Mouse (Mus musculus): Measurements from ENCODE around the gene Casp7. TPM values are rescaled to one million over a fixed set of nuclear protein-coding genes. Genes with fewer than 3 reads are reported as not detected.

Casp7 gene
- total RNA-seq, 2 experiments from 2014 or later, result 16.3 to 17.6 TPM

DNA sequence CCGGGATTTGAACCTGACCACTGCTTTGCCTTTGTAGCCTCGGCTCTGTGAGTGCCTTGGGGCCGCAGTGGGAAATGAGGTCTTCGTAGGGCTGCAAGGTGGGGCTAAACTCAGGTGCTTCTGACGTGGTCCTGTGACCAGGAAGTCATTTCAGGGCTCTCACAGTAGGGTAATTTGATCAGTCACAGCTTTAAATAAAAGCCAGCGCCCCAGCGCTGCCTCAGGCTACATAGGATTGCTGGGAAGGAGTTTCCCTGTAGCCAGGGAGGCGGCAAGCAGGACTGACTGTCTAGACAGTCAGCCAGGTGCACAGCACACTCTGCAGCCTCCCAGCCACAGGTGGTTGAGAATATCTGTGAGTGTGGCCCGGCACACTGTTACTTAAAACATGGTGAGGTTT, 22.5 kb downstream of the Casp7 start:
- DNase-seq, result no peak
- intact Hi-C loops (cut with DNase I), result no loop called here

GRCm38 (mm10) chr19:56420345-56420744, 23.4 kb downstream of the Casp7 start:
- no peak for DNase-seq
- intact Hi-C loops (cut with DNase I), result loop anchor here (5.0 kb wide), 5 partner anchors 147 to 487 kb away; partner anchors contain the start of gene Adrb1

GRCm38 (mm10) chr19:56422476-56423338, 25.8 kb downstream of the Casp7 start:
- intact Hi-C loops (cut with DNase I), result loop anchor here (5.0 kb wide), 5 partner anchors 145 to 485 kb away; partner anchors contain the start of gene Adrb1
- peak; percentile 89 to 93 for DNase-seq

GRCm38 (mm10) chr19:56423370-56423769, 26.4 kb downstream of the Casp7 start:
- no peak for DNase-seq
- intact Hi-C loops (cut with DNase I), result loop anchor here (5.0 kb wide), 5 partner anchors 144 to 484 kb away; partner anchors contain the start of gene Adrb1

- DNase-seq, result no peak
- intact Hi-C loops (cut with DNase I), result loop anchor here (5.0 kb wide), 5 partner anchors 142 to 482 kb away; partner anchors contain the start of gene Adrb1
Observed at GRCm38 (mm10) chr19:56424606-56425395, 27.9 kb downstream of the Casp7 start.

GRCm38 (mm10) chr19:56425492-56425891, 28.6 kb downstream of the Casp7 start:
- peak; percentile 23 to 43 for DNase-seq
- intact Hi-C loops (cut with DNase I), result no loop called here

DNA sequence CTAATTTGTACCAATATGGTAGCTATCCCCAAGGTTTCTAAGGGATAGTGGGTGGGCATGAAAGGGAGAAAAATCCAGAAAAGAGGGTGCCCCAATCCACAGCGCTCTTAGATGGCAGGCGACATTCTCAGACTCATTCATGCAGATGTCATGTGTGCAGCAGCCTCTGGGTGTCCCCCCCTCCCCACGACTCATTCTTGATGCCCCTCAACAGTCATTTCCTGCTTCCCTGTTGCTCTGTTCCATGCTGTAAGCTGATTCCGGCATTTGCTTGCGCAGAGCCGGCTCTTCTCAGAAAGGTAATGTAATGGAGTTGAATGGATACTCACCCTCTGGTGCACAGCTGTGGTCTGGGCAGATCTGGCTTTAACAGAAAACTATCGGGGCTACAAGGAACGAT, 33.4 kb downstream of the Casp7 start:
- DNase-seq, result no peak
- intact Hi-C loops (cut with DNase I), result no loop called here

- no peak for DNase-seq
- intact Hi-C loops (cut with DNase I), result no loop called here
Observed at GRCm38 (mm10) chr19:56432706-56433105, 35.8 kb downstream of the Casp7 start.

- intact Hi-C loops (cut with DNase I), result no loop called here
- no peak for DNase-seq
Observed at GRCm38 (mm10) chr19:56433581-56433980, 36.7 kb downstream of the Casp7 start.

DNA sequence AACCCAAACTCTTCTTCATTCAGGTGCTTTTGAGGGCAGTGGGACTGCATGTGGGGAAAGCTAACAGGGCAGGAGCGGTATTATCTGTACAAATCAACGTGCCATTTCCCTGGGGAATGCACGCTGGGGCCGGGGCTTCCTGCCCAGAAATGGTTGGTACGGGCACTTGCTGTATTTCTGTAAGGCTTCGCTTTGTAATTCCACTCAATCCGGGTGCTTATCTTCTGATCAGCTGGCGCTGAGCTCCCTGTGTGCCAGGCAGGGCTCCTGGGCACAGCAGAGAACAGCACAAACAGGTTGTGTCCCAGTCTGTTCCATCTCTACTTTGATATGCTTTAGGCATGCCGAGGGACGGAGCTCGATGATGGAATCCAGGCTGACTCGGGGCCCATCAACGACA, 39.5 kb downstream of the Casp7 start:
- DNase-seq, result no peak
- intact Hi-C loops (cut with DNase I), result no loop called here

DNA sequence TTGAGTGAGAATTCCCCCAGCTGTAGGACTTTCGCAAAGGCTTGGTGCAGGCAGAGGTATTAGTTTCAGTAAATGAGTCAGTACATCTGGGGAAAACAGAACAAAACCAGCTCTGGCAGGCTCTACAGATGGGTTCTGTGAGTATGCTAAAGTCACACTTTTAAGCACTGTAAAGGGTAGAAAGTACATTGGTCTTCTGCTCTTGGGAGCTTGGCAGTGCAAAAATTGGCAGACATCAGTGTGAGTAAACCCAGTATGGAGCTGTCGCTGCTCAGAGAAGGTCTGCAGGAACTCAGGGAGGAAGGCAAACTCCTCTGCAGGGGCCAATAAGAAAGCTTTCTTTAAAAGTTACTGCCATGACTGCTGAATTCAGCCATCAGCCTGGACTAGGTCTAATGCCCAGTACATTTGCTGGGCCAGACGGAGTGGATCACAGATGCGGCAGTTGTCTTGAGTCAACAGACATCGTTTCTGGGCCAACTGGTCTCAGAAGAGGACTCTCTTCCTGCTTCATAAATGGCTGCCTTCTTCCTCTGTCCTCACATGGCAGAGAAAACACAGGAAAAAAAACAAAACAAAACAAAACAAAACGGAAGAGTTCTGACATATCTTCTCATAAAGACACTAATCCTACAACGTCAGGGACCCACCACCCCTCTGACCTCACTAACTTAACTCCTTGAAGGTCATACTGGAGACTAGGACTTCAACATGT, 41.6 kb downstream of the Casp7 start:
- DNase-seq, result peak; percentile 42 to 61

DNA sequence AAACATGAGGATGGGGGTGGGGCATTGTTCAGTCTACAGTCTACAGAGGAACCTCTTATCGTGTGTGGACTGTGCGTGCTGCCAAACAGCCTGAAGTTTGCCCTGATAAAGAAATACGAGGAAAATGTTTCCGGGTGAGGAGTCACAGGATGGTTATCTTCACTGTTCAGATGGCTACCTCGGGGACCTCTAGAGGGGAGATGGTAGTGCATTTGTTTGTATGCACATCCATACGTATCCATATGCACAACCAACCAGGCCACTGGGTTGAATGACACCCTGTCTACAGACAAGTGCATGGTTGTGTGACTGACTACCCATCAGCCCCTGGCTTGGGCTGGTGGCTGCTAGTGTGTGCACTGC, 42.1 kb downstream of the Casp7 start:
- DNase-seq, result no peak
- intact Hi-C loops (cut with DNase I), result no loop called here

More for the DNA sequence above, 41.6 kb downstream of the Casp7 start:
- intact Hi-C loops (cut with DNase I), result no loop called here

- no peak for DNase-seq
Observed at GRCm38 (mm10) chr19:56443445-56443844, 46.5 kb downstream of the Casp7 start.

DNA sequence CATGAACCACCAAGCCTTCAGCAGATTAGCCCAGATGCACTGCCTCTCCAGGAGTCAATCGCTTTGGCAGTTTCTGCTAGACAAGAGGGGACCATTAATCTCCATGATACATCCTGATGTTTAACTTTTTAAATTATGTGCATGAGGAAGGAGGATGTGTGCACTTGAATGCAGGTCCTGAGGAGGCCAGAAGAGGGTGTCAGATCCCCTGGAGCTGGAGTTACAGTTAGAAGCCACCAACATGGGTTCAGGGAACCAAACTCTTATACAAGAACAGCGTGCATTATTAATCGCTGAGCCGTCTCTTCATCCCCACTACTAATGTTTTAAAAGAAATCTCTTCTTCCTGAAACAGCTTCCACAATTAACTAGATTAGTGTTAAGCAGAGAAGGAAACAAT, 51.9 kb downstream of the Casp7 start:
- intact Hi-C loops (cut with DNase I), result no loop called here
- DNase-seq, result no peak

More at GRCm38 (mm10) chr19:56443445-56443844, 46.5 kb downstream of the Casp7 start:
- intact Hi-C loops (cut with DNase I), result no loop called here

- no peak for DNase-seq
- intact Hi-C loops (cut with DNase I), result no loop called here
Observed at GRCm38 (mm10) chr19:56449537-56449936, 52.6 kb downstream of the Casp7 start.

DNA sequence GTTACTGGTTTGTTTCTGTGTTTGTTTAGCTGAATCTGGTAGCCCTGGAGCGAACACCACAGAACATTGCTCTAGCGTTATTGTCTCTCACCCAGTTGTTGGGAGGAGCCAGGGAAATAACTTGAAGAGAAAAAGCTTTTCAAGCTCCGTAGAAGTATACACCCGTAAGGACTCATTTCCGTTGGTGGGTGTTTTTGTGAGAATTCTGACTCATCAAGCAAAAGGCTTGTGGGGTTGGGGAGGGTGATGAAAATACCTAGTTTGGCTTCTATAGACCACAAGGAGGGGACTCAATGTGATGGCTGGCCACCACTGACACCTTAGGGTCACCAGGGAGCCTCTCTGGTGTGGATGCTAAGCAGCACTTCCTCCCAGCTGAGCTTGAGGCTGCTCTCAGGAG, 54.0 kb downstream of the Casp7 start:
- intact Hi-C loops (cut with DNase I), result no loop called here

GRCm38 (mm10) chr19:56451867-56452266, 54.9 kb downstream of the Casp7 start:
- intact Hi-C loops (cut with DNase I), result no loop called here
- DNase-seq, result peak in 1 of 2 experiments; percentile 31

More for the DNA sequence above, 54.0 kb downstream of the Casp7 start:
- DNase-seq, result no peak

DNA sequence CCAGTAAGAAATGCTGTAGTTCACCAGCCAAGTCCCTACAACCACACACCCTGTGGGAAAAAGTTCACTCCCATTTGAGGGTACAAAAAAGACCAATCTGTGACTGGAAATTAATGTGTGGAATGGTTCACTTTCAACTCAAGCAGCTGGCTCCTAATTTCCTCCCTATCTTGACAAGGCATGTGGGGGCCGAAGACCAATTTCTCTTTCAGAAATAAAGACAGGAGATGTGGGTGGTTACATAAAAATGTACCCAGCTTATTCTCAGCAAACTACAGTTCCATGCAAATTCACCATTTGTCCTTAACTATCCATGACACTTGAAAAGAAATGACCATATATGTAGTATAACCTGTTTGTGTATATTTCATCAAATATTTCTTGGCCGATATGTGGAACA, 55.5 kb downstream of the Casp7 start:
- no peak for DNase-seq
- intact Hi-C loops (cut with DNase I), result no loop called here

- DNase-seq, result no peak
- intact Hi-C loops (cut with DNase I), result no loop called here
Observed at GRCm38 (mm10) chr19:56454862-56455261, 57.9 kb downstream of the Casp7 start.

DNA sequence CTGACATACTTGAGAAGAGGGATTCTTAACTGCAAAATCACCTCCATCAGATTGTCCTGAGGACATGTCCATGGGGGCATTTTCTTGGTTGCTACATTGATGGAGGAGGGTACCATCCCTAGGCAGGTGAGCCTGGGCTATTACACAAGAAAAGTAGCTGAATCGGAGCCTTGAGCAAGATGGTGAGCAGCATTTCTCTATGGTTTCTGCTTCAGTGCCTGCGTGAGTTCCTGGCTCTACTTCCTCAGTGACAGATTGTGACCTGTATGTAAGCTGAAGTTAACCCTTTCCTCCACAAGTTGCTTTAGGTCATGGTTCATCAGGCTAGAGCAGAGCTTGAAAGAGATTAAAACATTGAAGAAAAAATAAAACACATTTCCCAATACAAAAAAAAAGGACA, 58.4 kb downstream of the Casp7 start:
- intact Hi-C loops (cut with DNase I), result no loop called here

GRCm38 (mm10) chr19:56457569-56457968, 60.6 kb downstream of the Casp7 start:
- intact Hi-C loops (cut with DNase I), result no loop called here
- DNase-seq, result no peak

More for the DNA sequence above, 58.4 kb downstream of the Casp7 start:
- DNase-seq, result no peak

All from heart, postnatal 14 days (tissue).